Mouse (Mus musculus) stomach, embryonic 15.5 days (tissue): ENCODE measurements around the gene Fgf18. TPM values are rescaled to one million over a fixed set of nuclear protein-coding genes. Genes with fewer than 3 reads are reported as not detected.
A peak's percentile ranks its signal among the peaks of the same experiment; 100 is the strongest.

Experiments
- ATAC-seq: fragments of 200-750 bp; cut with Nextera tagmentation; 2 replicates; pipeline ENCODE4 v1.8.0; 2017; ENCODE audit warnings: low read depth, moderate number of reproducible peaks, moderate TSS enrichment; ENCODE audit not compliant: insufficient read depth, low FRiP score
- H3K27ac ChIP-seq: fragments of 300-500 bp; sonication (generic); 2 replicates; pipeline ENCODE4 v1.5.1; 2015; ENCODE audit warnings: mild to moderate bottlenecking, inconsistent platforms
- H3K27me3 ChIP-seq: fragments of 300-500 bp; sonication (generic); replicated peaks from 2 replicates; pipeline ENCODE4 v1.6.1; 2015; ENCODE audit warnings: inconsistent platforms
- H3K36me3 ChIP-seq: fragments of 300-500 bp; sonication (generic); 2 replicates; pipeline ENCODE4 v1.6.1; 2015; ENCODE audit warnings: inconsistent platforms
- H3K4me1 ChIP-seq: fragments of 300-500 bp; sonication (generic); 2 replicates; pipeline ENCODE4 v1.6.1; 2015; ENCODE audit warnings: inconsistent platforms
- H3K4me2 ChIP-seq: fragments of 300-500 bp; sonication (generic); 2 replicates; pipeline ENCODE4 v1.6.1; 2015; ENCODE audit warnings: mild to moderate bottlenecking, inconsistent platforms
- H3K4me3 ChIP-seq: fragments of 300-500 bp; sonication (generic); replicated peaks from 2 replicates; pipeline ENCODE4 v1.5.1; 2015; ENCODE audit warnings: inconsistent platforms
- H3K9ac ChIP-seq: fragments of 300-500 bp; sonication (generic); 2 replicates; pipeline ENCODE4 v1.6.1; 2015; ENCODE audit warnings: inconsistent platforms
- H3K9me3 ChIP-seq: fragments of 300-500 bp; sonication (generic); 2 replicates; pipeline ENCODE4 v1.6.1; 2016; ENCODE audit warnings: inconsistent platforms
- WGBS: fragments of 180-500 bp; shearing (Covaris S2); methylation state at CpG from one replicate; pipeline ENCODE4 v1.1.7; 2015; 5-methylcytosine and 5-hydroxymethylcytosine counted together
- polyA plus RNA-seq: library from polyadenylated mRNA; unstranded; fragments of >200 nt; fragmentation: Nextera tagmentation; extraction: Ambion mirVana; gene quantifications from 2 replicates; pipeline ENCODE4 v1.2.1, GENCODE M21; 2015

Fgf18 gene
- polyA plus RNA-seq, 1 experiment from 2014 or later: 3.7 TPM

- peak within 1 kb of the TSS; percentile 93 for H3K27ac ChIP-seq
- WGBS: 4% methylated on average over 49 of the region's 49 CpGs
- peak; percentile 98 for ATAC-seq
These were observed 15.9 kb upstream of the Fgf18 start, which contains the start of gene Npm1 for GRCm38 (mm10) chr11:33162998-33163506. Npm1 (minus strand) TSS chr11:33163206.

GRCm38 (mm10) chr11:33162211-33162997 is 15.2 kb upstream of the Fgf18 start:
- peak overlapping the region; percentile 97 for H3K4me3 ChIP-seq
- peak overlapping the region; percentile 66 for H3K4me2 ChIP-seq
- H3K27me3 ChIP-seq: no peaks in the 10 kb centered on the region
- peak overlapping the region; percentile 91 for H3K27ac ChIP-seq
- whole genome bisulfite sequencing: 3% methylated on average over 50 of the region's 53 CpGs
- H3K9ac ChIP-seq: peak overlapping the region; percentile 91
- H3K36me3 ChIP-seq: peaks cover 16% of the 10 kb centered on the region; the same call in 1 of the 2 replicates
- H3K4me1 ChIP-seq: no peaks in the 10 kb centered on the region
- no peaks in the 10 kb centered on the region for H3K9me3 ChIP-seq
- peak; percentile 19; the same call in 1 of the 2 replicates for ATAC-seq

More at GRCm38 (mm10) chr11:33162998-33163506, 15.9 kb upstream of the Fgf18 start, which contains the start of gene Npm1:
- Histone ChIP-seq H3K4me2 (peak within 1 kb of the TSS; percentile 66), H3K36me3 (peaks cover 12% of the 10 kb centered on the region; the same call in 1 of the 2 replicates), H3K4me3 (peak within 1 kb of the TSS; percentile 97), H3K9ac (peak within 1 kb of the TSS; percentile 91), H3K9me3 (no peaks in the 10 kb centered on the region), H3K4me1 (no peaks in the 10 kb centered on the region), H3K27me3 (no peaks in the 10 kb centered on the region)

DNA sequence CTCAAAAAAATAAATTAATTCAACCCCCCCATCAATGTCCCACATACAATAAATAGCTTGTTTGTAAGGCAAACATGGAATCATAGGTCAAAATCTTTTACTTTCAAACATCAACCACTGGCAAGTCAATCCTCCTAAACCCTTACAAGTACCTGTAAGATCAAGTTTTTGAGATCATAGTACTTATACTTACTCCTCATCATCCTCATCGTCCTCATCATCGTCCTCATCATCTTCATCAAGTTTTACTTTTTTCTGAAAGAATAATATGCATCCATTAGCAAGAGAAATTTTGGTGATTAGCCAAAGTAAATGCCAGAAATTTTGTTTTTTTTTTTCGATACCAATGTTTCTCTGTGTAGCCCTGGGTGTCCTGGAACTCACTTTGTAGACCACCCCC is 12.5 kb upstream of the Fgf18 start:
- Histone ChIP-seq H3K4me2 (no peak overlapping the region), H3K4me1 (no peaks in the 10 kb centered on the region), H3K36me3 (peaks cover 27% of the 10 kb centered on the region; the same call in 1 of the 2 replicates), H3K27ac (no peak overlapping the region), H3K27me3 (no peaks in the 10 kb centered on the region), H3K4me3 (no peak overlapping the region), H3K9ac (no peak overlapping the region), H3K9me3 (no peaks in the 10 kb centered on the region)
- 93% methylated on average over 3 of the region's 3 CpGs for WGBS
- no peak for ATAC-seq

DNA sequence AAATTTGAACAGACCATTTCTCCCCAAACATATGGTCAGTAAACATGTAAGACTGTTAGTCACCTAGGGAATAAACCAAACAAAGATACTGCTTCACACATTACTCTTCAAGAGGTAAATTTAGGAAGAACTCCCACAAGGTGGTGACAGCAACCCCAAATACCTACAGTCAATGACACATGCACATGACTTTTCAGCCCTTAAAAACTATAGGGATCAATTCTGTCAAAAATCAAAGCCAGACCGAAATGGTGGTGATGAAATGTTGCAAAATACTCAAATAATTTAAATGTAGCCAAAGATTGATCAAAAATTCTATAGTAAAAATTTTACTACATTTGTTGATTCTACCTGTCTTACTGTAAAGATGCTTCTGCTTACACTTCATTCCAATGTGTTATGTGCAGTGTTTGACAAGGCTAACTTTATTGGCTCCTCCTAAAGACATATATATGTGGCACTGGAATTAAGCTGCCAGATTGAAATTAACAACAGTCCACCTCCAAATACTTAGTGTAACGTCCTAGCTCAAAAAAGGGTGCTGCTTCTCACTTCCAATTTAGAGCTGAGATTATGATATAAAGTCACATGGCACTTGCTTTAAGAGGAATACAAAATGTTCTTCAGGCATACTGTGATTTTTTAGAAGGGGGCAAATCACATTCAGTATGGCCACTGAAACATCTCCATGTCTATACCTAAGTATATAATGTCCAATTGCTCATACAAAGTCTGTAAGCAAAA is 10.4 kb upstream of the Fgf18 start:
- H3K4me2 ChIP-seq: no peak overlapping the region
- no peak overlapping the region for H3K9ac ChIP-seq
- H3K4me1 ChIP-seq: no peaks in the 10 kb centered on the region
- no peak overlapping the region for H3K4me3 ChIP-seq
- 69% methylated on average over 2 of the region's 2 CpGs for WGBS
- no peaks in the 10 kb centered on the region for H3K27me3 ChIP-seq
- H3K27ac ChIP-seq: no peak overlapping the region
- ATAC-seq: no peak
- H3K36me3 ChIP-seq: peaks cover 34% of the 10 kb centered on the region; the same call in 1 of the 2 replicates
- no peaks in the 10 kb centered on the region for H3K9me3 ChIP-seq

GRCm38 (mm10) chr11:33156436-33157015 is 9.3 kb upstream of the Fgf18 start:
- H3K27ac ChIP-seq: no peak overlapping the region
- H3K4me1 ChIP-seq: no peaks in the 10 kb centered on the region
- no peak overlapping the region for H3K9ac ChIP-seq
- no peaks in the 10 kb centered on the region for H3K9me3 ChIP-seq
- no peak overlapping the region for H3K4me3 ChIP-seq
- ATAC-seq: no peak
- WGBS: 75% methylated on average over 4 of the region's 4 CpGs
- no peak overlapping the region for H3K4me2 ChIP-seq
- H3K27me3 ChIP-seq: no peaks in the 10 kb centered on the region
- peaks cover 35% of the 10 kb centered on the region; the same call in 1 of the 2 replicates for H3K36me3 ChIP-seq

GRCm38 (mm10) chr11:33154459-33154858 is 7.3 kb upstream of the Fgf18 start:
- no peak overlapping the region for H3K27ac ChIP-seq
- 83% methylated on average over 3 of the region's 3 CpGs for WGBS
- H3K9me3 ChIP-seq: no peaks in the 10 kb centered on the region
- H3K9ac ChIP-seq: no peak overlapping the region
- peaks cover 34% of the 10 kb centered on the region; the same call in 1 of the 2 replicates for H3K36me3 ChIP-seq
- H3K27me3 ChIP-seq: no peaks in the 10 kb centered on the region
- ATAC-seq: no peak
- H3K4me1 ChIP-seq: no peaks in the 10 kb centered on the region
- no peak overlapping the region for H3K4me3 ChIP-seq
- no peak overlapping the region for H3K4me2 ChIP-seq

DNA sequence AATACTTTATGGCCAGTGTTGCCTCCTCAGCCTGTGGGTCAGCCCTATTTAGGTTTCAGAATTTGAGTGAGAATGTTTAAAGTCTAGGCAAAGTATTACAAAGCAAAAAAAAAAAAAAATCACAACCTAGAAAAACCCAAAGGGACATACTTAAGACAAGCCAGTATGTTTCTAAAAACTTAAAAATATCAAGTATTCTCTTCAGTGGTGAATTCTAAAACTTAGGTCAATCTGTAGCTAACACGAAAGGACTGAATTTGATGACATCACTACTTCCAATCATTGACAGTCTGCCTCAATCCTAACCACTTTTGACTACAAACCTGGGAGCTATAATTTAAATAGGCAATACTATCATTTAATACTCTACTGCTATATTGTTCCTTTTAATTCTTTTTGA is 5.8 kb upstream of the Fgf18 start:
- H3K4me3 ChIP-seq: no peak overlapping the region
- no peaks in the 10 kb centered on the region for H3K27me3 ChIP-seq
- no peak for ATAC-seq
- no peak overlapping the region for H3K27ac ChIP-seq
- H3K36me3 ChIP-seq: peaks cover 32% of the 10 kb centered on the region; the same call in 1 of the 2 replicates
- 76% methylated on average over 1 of the region's 1 CpGs for WGBS
- peaks cover 3% of the 10 kb centered on the region for H3K4me1 ChIP-seq
- H3K4me2 ChIP-seq: no peak overlapping the region
- H3K9ac ChIP-seq: no peak overlapping the region
- H3K9me3 ChIP-seq: no peaks in the 10 kb centered on the region

- H3K27ac ChIP-seq: no peak overlapping the region
- H3K36me3 ChIP-seq: peaks cover 28% of the 10 kb centered on the region; the same call in 1 of the 2 replicates
- H3K4me1 ChIP-seq: peaks cover 14% of the 10 kb centered on the region
- H3K27me3 ChIP-seq: peaks cover 7% of the 10 kb centered on the region; the same call in 1 of the 2 replicates
- WGBS: 76% methylated on average over 4 of the region's 4 CpGs
- no peak overlapping the region for H3K4me2 ChIP-seq
- H3K4me3 ChIP-seq: no peak overlapping the region
- H3K9ac ChIP-seq: no peak overlapping the region
- H3K9me3 ChIP-seq: no peaks in the 10 kb centered on the region
- ATAC-seq: no peak
These were observed 4.6 kb upstream of the Fgf18 start for GRCm38 (mm10) chr11:33151780-33152145.

GRCm38 (mm10) chr11:33151128-33151779 is 4.1 kb upstream of the Fgf18 start:
- Histone ChIP-seq H3K9me3 (no peaks in the 10 kb centered on the region), H3K27ac (no peak overlapping the region), H3K9ac (no peak overlapping the region), H3K4me2 (no peak overlapping the region), H3K4me1 (peaks cover 18% of the 10 kb centered on the region), H3K4me3 (no peak overlapping the region), H3K27me3 (peaks cover 10% of the 10 kb centered on the region; the same call in 1 of the 2 replicates), H3K36me3 (peaks cover 23% of the 10 kb centered on the region; the same call in 1 of the 2 replicates)
- WGBS: 70% methylated on average over 3 of the region's 3 CpGs
- ATAC-seq: no peak

- peaks cover 15% of the 10 kb centered on the region; the same call in 1 of the 2 replicates for H3K27me3 ChIP-seq
- H3K4me2 ChIP-seq: no peak overlapping the region
- peaks cover 24% of the 10 kb centered on the region for H3K4me1 ChIP-seq
- no peak for ATAC-seq
- no peaks in the 10 kb centered on the region for H3K9me3 ChIP-seq
- H3K36me3 ChIP-seq: peaks cover 20% of the 10 kb centered on the region; the same call in 1 of the 2 replicates
- no peak overlapping the region for H3K27ac ChIP-seq
- H3K4me3 ChIP-seq: no peak overlapping the region
- H3K9ac ChIP-seq: no peak overlapping the region
These were observed 3.2 kb upstream of the Fgf18 start for GRCm38 (mm10) chr11:33150364-33150763.

DNA sequence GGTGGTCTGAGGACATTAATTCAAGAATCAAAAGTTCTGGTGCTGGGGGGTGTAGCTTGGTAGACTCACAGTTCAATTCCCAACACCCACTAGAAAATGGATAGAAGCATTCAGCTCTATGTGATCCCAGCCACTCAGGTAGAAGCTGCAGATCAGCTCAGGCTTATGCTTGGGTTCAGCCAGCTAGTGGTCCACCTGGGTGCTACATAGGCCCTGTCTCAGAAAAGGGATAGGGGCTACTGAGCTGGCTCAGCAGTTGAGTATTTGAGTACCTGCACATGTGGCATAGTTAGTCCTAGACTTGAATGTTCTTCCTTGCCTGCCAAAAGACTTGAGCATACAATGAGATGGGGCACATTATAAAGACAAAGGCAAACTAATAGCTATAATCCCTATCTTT is 2.3 kb upstream of the Fgf18 start:
- Histone ChIP-seq H3K27me3 (peaks cover 24% of the 10 kb centered on the region; the same call in 1 of the 2 replicates), H3K9me3 (no peaks in the 10 kb centered on the region), H3K4me2 (no peak overlapping the region), H3K4me3 (no peak overlapping the region), H3K9ac (no peak overlapping the region), H3K27ac (no peak overlapping the region), H3K4me1 (peaks cover 29% of the 10 kb centered on the region), H3K36me3 (peaks cover 17% of the 10 kb centered on the region; the same call in 1 of the 2 replicates)
- ATAC-seq: no peak
